Mouse (Mus musculus): ENCODE data around the gene Gm17304.
A peak's percentile ranks its signal among the peaks of the same experiment; 100 is the strongest.

Gene Gm17304

GRCm38 (mm10) chr5:106622193-106622592 is 13.3 kb downstream of the Gm17304 start:
- no peak for ATAC-seq (ENCODE audit: low TSS enrichment)

GRCm38 (mm10) chr5:106623337-106623736 is 14.4 kb downstream of the Gm17304 start:
- ATAC-seq (ENCODE audit: low TSS enrichment), result peak; percentile 75

GRCm38 (mm10) chr5:106628369-106629149 is 19.7 kb downstream of the Gm17304 start:
- ATAC-seq (ENCODE audit: low TSS enrichment), result no peak

- no peak for ATAC-seq (ENCODE audit: low TSS enrichment)
These were observed 27.6 kb downstream of the Gm17304 start for GRCm38 (mm10) chr5:106636423-106636946.

GRCm38 (mm10) chr5:106639627-106640026 is 30.7 kb downstream of the Gm17304 start:
- ATAC-seq (ENCODE audit: low TSS enrichment), result no peak

- ATAC-seq (ENCODE audit: low TSS enrichment), result no peak
These were observed 31.4 kb downstream of the Gm17304 start for GRCm38 (mm10) chr5:106640235-106640809.

GRCm38 (mm10) chr5:106641876-106642275 is 33.0 kb downstream of the Gm17304 start:
- ATAC-seq (ENCODE audit: low TSS enrichment), result no peak

GRCm38 (mm10) chr5:106643434-106643833 is 34.5 kb downstream of the Gm17304 start:
- ATAC-seq (ENCODE audit: low TSS enrichment), result no peak

GRCm38 (mm10) chr5:106649441-106649840 is 40.5 kb downstream of the Gm17304 start:
- ATAC-seq (ENCODE audit: low TSS enrichment), result no peak

GRCm38 (mm10) chr5:106649995-106650394 is 41.1 kb downstream of the Gm17304 start:
- no peak for ATAC-seq (ENCODE audit: low TSS enrichment)

GRCm38 (mm10) chr5:106652220-106652753 is 43.4 kb downstream of the Gm17304 start:
- ATAC-seq (ENCODE audit: low TSS enrichment), result no peak

- ATAC-seq (ENCODE audit: low TSS enrichment), result no peak
These were observed 44.0 kb downstream of the Gm17304 start for GRCm38 (mm10) chr5:106652790-106653328.

All from frontal cortex, adult (tissue).